7 mouse cellular contexts compared by ENCODE assay signal in the genomic region with DNA sequence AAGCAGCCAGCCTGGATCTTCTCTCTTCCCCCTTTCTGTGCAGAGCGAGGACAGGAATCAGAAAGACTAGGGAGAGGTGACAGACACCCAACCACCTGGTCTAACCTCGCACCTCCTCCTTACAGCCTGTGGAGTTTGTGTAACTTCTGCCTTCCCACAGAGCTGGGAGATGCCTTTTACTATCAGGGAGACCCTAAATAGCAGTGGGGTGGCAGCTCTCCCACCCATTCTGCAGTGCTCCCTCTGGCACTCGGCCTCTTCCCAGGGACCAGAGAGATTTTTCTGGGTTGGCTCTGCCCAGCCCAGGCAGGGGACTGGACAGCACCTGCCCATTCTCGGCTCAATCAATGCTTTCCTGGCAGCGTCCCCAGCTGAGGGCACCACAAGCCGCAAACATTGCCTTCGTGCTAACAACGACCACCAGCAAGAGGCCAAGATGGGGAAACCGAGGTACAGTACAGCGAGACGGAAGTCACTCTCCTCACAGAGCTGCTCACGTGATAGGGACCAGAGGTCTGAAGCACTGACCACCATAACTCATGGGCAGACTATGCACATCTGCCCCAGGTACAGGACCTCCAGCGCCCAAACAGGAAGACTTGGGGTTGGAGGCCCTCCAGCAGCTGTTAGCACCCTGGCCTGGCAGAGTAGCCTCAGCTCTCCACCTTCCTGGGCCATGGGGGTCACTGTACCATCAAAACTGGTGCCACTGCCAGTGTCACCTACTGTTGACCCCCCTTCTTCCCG. TPM values are rescaled to one million over a fixed set of nuclear protein-coding genes. Genes with fewer than 3 reads are reported as not detected.
A peak's percentile ranks its signal among the peaks of the same experiment; 100 is the strongest.
DNase-seq lines count a peak whose midpoint lies in the region; ATAC-seq and TF ChIP-seq lines count a peak whose summit lies in the region.

No protein-coding gene starts in this region.

- H3K4me3 ChIP-seq in lung, embryonic 15.5 days: peak overlapping the region; percentile 50
- H3K4me3 ChIP-seq in cortical plate, adult 2 months (ENCODE audit: insufficient read depth, low read length): no peak overlapping the region
- peak overlapping the region; percentile 53 for H3K4me3 ChIP-seq in liver, embryonic 15.5 days (replicated peaks)

- 47% methylated on average over 14 of the region's 14 CpGs for WGBS in lung, embryonic 15.5 days
- 40% methylated on average over 14 of the region's 14 CpGs for WGBS in liver, embryonic 15.5 days (ENCODE audit: insufficient replicate concordance)

- no peak for DNase-seq in lung, postnatal 14 days
- DNase-seq in heart, postnatal 14 days: peak; percentile 28 to 38
- no peak for DNase-seq in adipocyte (ENCODE audit: low spot score)
- DNase-seq in spleen, postnatal 10 days (ENCODE audit: low spot score in 2 of 2): no peak

- H3K36me3 ChIP-seq in lung, embryonic 15.5 days: no peaks in the 10 kb centered on the region
- H3K36me3 ChIP-seq in liver, embryonic 15.5 days (replicated peaks): no peaks in the 10 kb centered on the region

- no peaks in the 10 kb centered on the region for H3K27me3 ChIP-seq in lung, embryonic 15.5 days
- H3K27me3 ChIP-seq in liver, embryonic 15.5 days: peaks cover 18% of the 10 kb centered on the region

- H3K4me1 ChIP-seq in lung, embryonic 15.5 days: peaks cover 85% of the 10 kb centered on the region
- peaks cover 34% of the 10 kb centered on the region for H3K4me1 ChIP-seq in cortical plate, adult 2 months (ENCODE audit: control insufficient read depth, insufficient read depth, low read length)
- peaks cover 85% of the 10 kb centered on the region for H3K4me1 ChIP-seq in liver, embryonic 15.5 days (replicated peaks)

- intact Hi-C loops in heart, postnatal 14 days (cut with DNase I): no loop called here

- peak overlapping the region; percentile 87 for H3K27ac ChIP-seq in lung, embryonic 15.5 days
- H3K27ac ChIP-seq in cortical plate, adult 2 months (ENCODE audit: insufficient read depth, low read length): peak overlapping the region; percentile 74
- H3K27ac ChIP-seq in liver, embryonic 15.5 days (replicated peaks): peak overlapping the region; percentile 70

- H3K4me2 ChIP-seq in lung, embryonic 15.5 days: peak overlapping the region; percentile 89
- peak overlapping the region; percentile 71 for H3K4me2 ChIP-seq in liver, embryonic 15.5 days

- no peak for ATAC-seq in lung, embryonic 15.5 days (ENCODE audit: borderline replicate concordance, extremely low read depth, low FRiP score, low TSS enrichment)
- ATAC-seq in liver, embryonic 15.5 days (ENCODE audit: insufficient read depth): no peak

- H3K9ac ChIP-seq in lung, embryonic 15.5 days: 0 out of 2 replicates have a peak overlapping the region, but pooled peaks have one; percentile 51
- H3K9ac ChIP-seq in liver, embryonic 15.5 days: peak overlapping the region; percentile 57; the same call in 1 of the 2 replicates

- no peaks in the 10 kb centered on the region for H3K9me3 ChIP-seq in lung, embryonic 15.5 days
- H3K9me3 ChIP-seq in liver, embryonic 15.5 days (replicated peaks): no peaks in the 10 kb centered on the region

- TF ChIP-seq CTCF in cortical plate, adult 2 months (IDR thresholded peaks at IDR 0.05; ENCODE audit: extremely low read depth, insufficient read depth, low read length): no peak

- TF ChIP-seq POLR2A in cortical plate, adult 2 months (IDR thresholded peaks at IDR 0.05; ENCODE audit: extremely low read depth, insufficient read depth, low read length): no peak

RNA-seq across cellular contexts. Expression of a gene that starts 10.5 kb away (rescaled TPM):
- 71.3 and 76.7 TPM in 2 replicates for polyA plus RNA-seq in lung, embryonic 15.5 days (2015; fragmentation: Nextera tagmentation; extraction: Ambion mirVana)
- 191 and 237 TPM in 2 replicates for polyA plus RNA-seq in cortical plate, adult 2 months (2012; rRNA removed)
- total RNA-seq in heart, postnatal 14 days (2021): 100 to 1,000 TPM; 122 to 138 TPM
- 17.3 and 17.5 TPM in 2 replicates for polyA plus RNA-seq in liver, embryonic 15.5 days (2015; fragmentation: Nextera tagmentation; extraction: Ambion mirVana)

RNA-seq across cellular contexts. Expression of a gene that starts 29.3 kb away (rescaled TPM):
- polyA plus RNA-seq in lung, embryonic 15.5 days (2015; fragmentation: Nextera tagmentation; extraction: Ambion mirVana): 19.9 and 20.4 TPM in 2 replicates
- 1.3 and 1.4 TPM in 2 replicates for polyA plus RNA-seq in cortical plate, adult 2 months (2012; rRNA removed)
- under 1 TPM; 0.74 to 0.83 TPM for total RNA-seq in heart, postnatal 14 days (2021)
- polyA plus RNA-seq in liver, embryonic 15.5 days (2015; fragmentation: Nextera tagmentation; extraction: Ambion mirVana): 14.1 and 15.3 TPM in 2 replicates

RNA-seq across cellular contexts. Expression of a gene that starts 30.0 kb away (rescaled TPM):
- polyA plus RNA-seq in lung, embryonic 15.5 days (2015; fragmentation: Nextera tagmentation; extraction: Ambion mirVana): 31.5 and 33.3 TPM in 2 replicates
- polyA plus RNA-seq in cortical plate, adult 2 months (2012; rRNA removed): 97.1 TPM in 2 replicates
- 10 to 100 TPM; 35.0 to 35.7 TPM for total RNA-seq in heart, postnatal 14 days (2021)
- 8.2 and 8.8 TPM in 2 replicates for polyA plus RNA-seq in liver, embryonic 15.5 days (2015; fragmentation: Nextera tagmentation; extraction: Ambion mirVana)

RNA-seq across cellular contexts. Expression of a gene that starts 34.3 kb away (rescaled TPM):
- polyA plus RNA-seq in lung, embryonic 15.5 days (2015; fragmentation: Nextera tagmentation; extraction: Ambion mirVana): 112 and 136 TPM in 2 replicates
- polyA plus RNA-seq in cortical plate, adult 2 months (2012; rRNA removed): 33.2 and 34.4 TPM in 2 replicates
- 10 to 100 TPM; 44.4 to 47.6 TPM for total RNA-seq in heart, postnatal 14 days (2021)
- polyA plus RNA-seq in liver, embryonic 15.5 days (2015; fragmentation: Nextera tagmentation; extraction: Ambion mirVana): 51.4 and 70.3 TPM in 2 replicates

RNA-seq across cellular contexts. Expression of a gene that starts 49.1 kb away (rescaled TPM):
- polyA plus RNA-seq in lung, embryonic 15.5 days (2015; fragmentation: Nextera tagmentation; extraction: Ambion mirVana): 0.09 and 0.10 TPM in 2 replicates
- polyA plus RNA-seq in cortical plate, adult 2 months (2012; rRNA removed): 1.9 and 2.2 TPM in 2 replicates
- under 1 TPM; 0.61 to 0.62 TPM for total RNA-seq in heart, postnatal 14 days (2021)
- 0.05 and 0.06 TPM in 2 replicates for polyA plus RNA-seq in liver, embryonic 15.5 days (2015; fragmentation: Nextera tagmentation; extraction: Ambion mirVana)

Comparison
In these comparisons a context has a peak if more than half of its experiments do, and no peak if none do; other contexts are left out.
1. DNase-seq: peak in heart, postnatal 14 days (2 of 2); none in lung, postnatal 14 days (single experiment), adipocyte (single experiment) and spleen, postnatal 10 days (0 of 2).
2. Peak in every context shown above with its lines, with median percentiles within 50 percentile points of each other: H3K27ac ChIP-seq.